Mouse (Mus musculus): Measurements from ENCODE around the gene Mecp2. TPM values are rescaled to one million over a fixed set of nuclear protein-coding genes. Genes with fewer than 3 reads are reported as not detected.

The Mecp2 gene
- polyA plus RNA-seq, 1 experiment: 4.4 TPM

- Histone ChIP-seq H3K9me3 (ENCODE audit: control insufficient read depth, low read length) (no peaks in the 10 kb centered on the region), H3K4me1 (ENCODE audit: control insufficient read depth) (no peaks in the 10 kb centered on the region), H3K27me3 (ENCODE audit: control insufficient read depth) (peaks cover 6% of the 10 kb centered on the region), H3K36me3 (ENCODE audit: control insufficient read depth) (no peaks in the 10 kb centered on the region), H3K4me3 (replicated peaks) (no peak overlapping the region)
- no peak for TF ChIP-seq GATA1 (IDR thresholded peaks at IDR 0.05; ENCODE audit: low read length)
- TF ChIP-seq TAL1 (IDR thresholded peaks at IDR 0.05; ENCODE audit: low read length): no peak
Observed at GRCm38 (mm10) chrX:74103457-74104188, 31.5 kb downstream of the Mecp2 start.

GRCm38 (mm10) chrX:74095130-74095529 is 40.0 kb downstream of the Mecp2 start:
- Histone ChIP-seq H3K27me3 (ENCODE audit: control insufficient read depth) (peaks cover 8% of the 10 kb centered on the region), H3K4me1 (ENCODE audit: control insufficient read depth) (no peaks in the 10 kb centered on the region), H3K4me3 (replicated peaks) (no peak overlapping the region), H3K9me3 (ENCODE audit: control insufficient read depth, low read length) (no peaks in the 10 kb centered on the region), H3K36me3 (ENCODE audit: control insufficient read depth) (no peaks in the 10 kb centered on the region)
- no peak for TF ChIP-seq GATA1 (IDR thresholded peaks at IDR 0.05; ENCODE audit: low read length)

- no peak for TF ChIP-seq TAL1 (IDR thresholded peaks at IDR 0.05; ENCODE audit: low read length)
- TF ChIP-seq GATA1 (IDR thresholded peaks at IDR 0.05; ENCODE audit: low read length): no peak
- no peaks in the 10 kb centered on the region for H3K36me3 ChIP-seq (ENCODE audit: control insufficient read depth)
- H3K4me1 ChIP-seq (ENCODE audit: control insufficient read depth): peaks cover 25% of the 10 kb centered on the region
- peaks cover 10% of the 10 kb centered on the region for H3K9me3 ChIP-seq (ENCODE audit: control insufficient read depth, low read length)
- peak overlapping the region; percentile 93 for H3K4me3 ChIP-seq (replicated peaks)
- peaks cover 10% of the 10 kb centered on the region for H3K27me3 ChIP-seq (ENCODE audit: control insufficient read depth)
Observed at GRCm38 (mm10) chrX:74085601-74086038, 49.5 kb downstream of the Mecp2 start.

- TF ChIP-seq TAL1 (IDR thresholded peaks at IDR 0.05; ENCODE audit: low read length) (no peak), GATA1 (IDR thresholded peaks at IDR 0.05; ENCODE audit: low read length) (no peak)
- Histone ChIP-seq H3K27me3 (ENCODE audit: control insufficient read depth) (peaks cover 10% of the 10 kb centered on the region), H3K36me3 (ENCODE audit: control insufficient read depth) (peaks cover 1% of the 10 kb centered on the region), H3K4me3 (replicated peaks) (peak overlapping the region; percentile 93), H3K9me3 (ENCODE audit: control insufficient read depth, low read length) (peaks cover 10% of the 10 kb centered on the region), H3K4me1 (ENCODE audit: control insufficient read depth) (peaks cover 25% of the 10 kb centered on the region)
Observed at GRCm38 (mm10) chrX:74084946-74085498, 50.1 kb downstream of the Mecp2 start.

- peaks cover 25% of the 10 kb centered on the region for H3K4me1 ChIP-seq (ENCODE audit: control insufficient read depth)
- TF ChIP-seq GATA1 (IDR thresholded peaks at IDR 0.05; ENCODE audit: low read length) (no peak), TAL1 (IDR thresholded peaks at IDR 0.05; ENCODE audit: low read length) (no peak)
- H3K4me3 ChIP-seq (replicated peaks): peak overlapping the region; percentile 93
- H3K36me3 ChIP-seq (ENCODE audit: control insufficient read depth): peaks cover 7% of the 10 kb centered on the region
- peaks cover 10% of the 10 kb centered on the region for H3K27me3 ChIP-seq (ENCODE audit: control insufficient read depth)
- peaks cover 10% of the 10 kb centered on the region for H3K9me3 ChIP-seq (ENCODE audit: control insufficient read depth, low read length)
Observed at GRCm38 (mm10) chrX:74084276-74084837, 50.8 kb downstream of the Mecp2 start.

- no peak overlapping the region for H3K4me3 ChIP-seq (replicated peaks)
Observed at GRCm38 (mm10) chrX:74070794-74071193, 64.4 kb downstream of the Mecp2 start.

GRCm38 (mm10) chrX:74067891-74068290 is 67.3 kb downstream of the Mecp2 start:
- no peak overlapping the region for H3K4me3 ChIP-seq (replicated peaks)
- no peaks in the 10 kb centered on the region for H3K9me3 ChIP-seq (ENCODE audit: control insufficient read depth, low read length)
- no peaks in the 10 kb centered on the region for H3K4me1 ChIP-seq (ENCODE audit: control insufficient read depth)
- peaks cover 20% of the 10 kb centered on the region for H3K36me3 ChIP-seq (ENCODE audit: control insufficient read depth)
- TF ChIP-seq TAL1 (IDR thresholded peaks at IDR 0.05; ENCODE audit: low read length): no peak
- no peak for TF ChIP-seq GATA1 (IDR thresholded peaks at IDR 0.05; ENCODE audit: low read length)
- H3K27me3 ChIP-seq (ENCODE audit: control insufficient read depth): no peaks in the 10 kb centered on the region

More at GRCm38 (mm10) chrX:74070794-74071193, 64.4 kb downstream of the Mecp2 start:
- Histone ChIP-seq H3K4me1 (ENCODE audit: control insufficient read depth) (no peaks in the 10 kb centered on the region), H3K27me3 (ENCODE audit: control insufficient read depth) (no peaks in the 10 kb centered on the region), H3K36me3 (ENCODE audit: control insufficient read depth) (peaks cover 41% of the 10 kb centered on the region), H3K9me3 (ENCODE audit: control insufficient read depth, low read length) (no peaks in the 10 kb centered on the region)
- TF ChIP-seq GATA1 (IDR thresholded peaks at IDR 0.05; ENCODE audit: low read length) (no peak), TAL1 (IDR thresholded peaks at IDR 0.05; ENCODE audit: low read length) (no peak)

GRCm38 (mm10) chrX:74045107-74045506 is 90.1 kb downstream of the Mecp2 start:
- Histone ChIP-seq H3K4me3 (replicated peaks) (no peak overlapping the region), H3K4me1 (ENCODE audit: control insufficient read depth) (peaks cover 8% of the 10 kb centered on the region), H3K36me3 (ENCODE audit: control insufficient read depth) (peaks cover 14% of the 10 kb centered on the region), H3K27me3 (ENCODE audit: control insufficient read depth) (no peaks in the 10 kb centered on the region), H3K9me3 (ENCODE audit: control insufficient read depth, low read length) (no peaks in the 10 kb centered on the region)
- TF ChIP-seq TAL1 (IDR thresholded peaks at IDR 0.05; ENCODE audit: low read length) (no peak), GATA1 (IDR thresholded peaks at IDR 0.05; ENCODE audit: low read length) (no peak)

GRCm38 (mm10) chrX:74037702-74038375 is 97.3 kb downstream of the Mecp2 start:
- Histone ChIP-seq H3K9me3 (ENCODE audit: control insufficient read depth, low read length) (no peaks in the 10 kb centered on the region), H3K36me3 (ENCODE audit: control insufficient read depth) (peaks cover 56% of the 10 kb centered on the region), H3K4me1 (ENCODE audit: control insufficient read depth) (no peaks in the 10 kb centered on the region), H3K27me3 (ENCODE audit: control insufficient read depth) (no peaks in the 10 kb centered on the region), H3K4me3 (replicated peaks) (no peak overlapping the region)
- no peak for TF ChIP-seq TAL1 (IDR thresholded peaks at IDR 0.05; ENCODE audit: low read length)
- no peak for TF ChIP-seq GATA1 (IDR thresholded peaks at IDR 0.05; ENCODE audit: low read length)

All from erythroblast, embryonic 14.5 days (primary cell).